Mouse (Mus musculus): ENCODE measurements at regions not wholly inside any gene's neighbourhood (a gene's known extent, or its start where the extent isn't known, plus 50 kb on each side); places are given as distances from the start of the nearest gene placed in this dataset.

DNA sequence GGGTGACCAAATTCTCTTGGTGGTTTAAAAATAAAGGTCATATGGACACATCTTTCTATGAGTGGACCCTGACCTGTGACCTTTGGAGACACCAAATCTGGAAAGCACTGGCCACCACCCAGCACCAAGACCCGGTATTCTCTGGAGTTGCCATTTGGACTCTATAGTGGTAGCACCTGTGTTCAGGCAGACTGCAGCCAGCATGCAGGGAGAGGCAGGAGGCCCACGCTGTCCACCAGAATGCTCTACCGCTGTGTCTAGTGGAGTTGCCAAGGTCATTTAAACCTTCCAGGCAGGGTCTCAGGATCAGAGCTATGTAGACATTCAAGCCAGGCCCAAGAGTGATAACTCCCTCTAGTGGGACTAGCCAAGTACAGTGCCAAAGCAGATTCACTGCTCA, 98.6 kb upstream of the E030018B13Rik start:
- Histone ChIP-seq H3K27me3 (ENCODE audit: control insufficient read depth, insufficient read depth, insufficient read length) (no peaks in the 10 kb centered on the region), H3ac (ENCODE audit: control insufficient read depth, insufficient read length) (no peak overlapping the region), H3K4me2 (ENCODE audit: low read depth) (no peak overlapping the region), H3K79me2 (ENCODE audit: control insufficient read depth, insufficient read depth) (no peaks in the 10 kb centered on the region), H3K36me3 (ENCODE audit: control insufficient read depth, insufficient read depth) (no peaks in the 10 kb centered on the region), H3K4me3 (no peak overlapping the region)
- TF ChIP-seq MAX (IDR thresholded peaks at IDR 0.05; ENCODE audit: low read depth) (no peak), TCF12 (IDR thresholded peaks at IDR 0.05; ENCODE audit: insufficient read depth, poor library complexity, severe bottlenecking) (no peak), E2F4 (IDR thresholded peaks at IDR 0.05; ENCODE audit: insufficient read depth) (no peak), POLR2AphosphoS2 (IDR thresholded peaks at IDR 0.05; ENCODE audit: insufficient read length, low read depth) (no peak), TCF3 (IDR thresholded peaks at IDR 0.05; ENCODE audit: insufficient read length, low read depth) (no peak), CEBPB (IDR thresholded peaks at IDR 0.05; ENCODE audit: insufficient read depth, poor library complexity, severe bottlenecking) (no peak), USF1 (IDR thresholded peaks at IDR 0.05; ENCODE audit: low read depth) (no peak)

DNA sequence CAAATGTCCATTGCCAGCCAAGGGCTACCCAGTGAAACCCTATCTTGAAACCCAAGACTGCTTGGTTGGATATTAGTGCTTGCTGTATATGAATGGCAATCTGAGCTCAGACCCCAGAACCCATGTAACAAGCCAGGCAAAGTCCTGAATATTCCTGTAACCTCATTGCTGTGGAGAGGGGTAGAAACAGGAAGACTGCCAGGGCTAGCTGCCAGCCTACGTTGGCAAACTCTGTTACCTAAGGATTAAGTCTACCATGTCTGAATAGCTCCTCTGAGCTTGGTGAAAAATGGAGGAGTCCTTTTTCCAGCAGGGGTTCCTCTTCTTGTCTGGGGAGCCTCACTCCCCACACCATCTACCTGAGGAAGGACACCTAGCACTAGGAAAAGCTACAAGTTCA, 96.4 kb upstream of the E030018B13Rik start:
- TF ChIP-seq USF1 (IDR thresholded peaks at IDR 0.05; ENCODE audit: low read depth): no peak
- TF ChIP-seq E2F4 (IDR thresholded peaks at IDR 0.05; ENCODE audit: insufficient read depth): no peak
- no peak for TF ChIP-seq TCF12 (IDR thresholded peaks at IDR 0.05; ENCODE audit: insufficient read depth, poor library complexity, severe bottlenecking)
- H3K36me3 ChIP-seq (ENCODE audit: control insufficient read depth, insufficient read depth): no peaks in the 10 kb centered on the region
- H3K4me2 ChIP-seq (ENCODE audit: low read depth): no peak overlapping the region
- no peak overlapping the region for H3ac ChIP-seq (ENCODE audit: control insufficient read depth, insufficient read length)
- H3K27me3 ChIP-seq (ENCODE audit: control insufficient read depth, insufficient read depth, insufficient read length): no peaks in the 10 kb centered on the region
- no peak overlapping the region for H3K4me3 ChIP-seq
- H3K79me2 ChIP-seq (ENCODE audit: control insufficient read depth, insufficient read depth): no peaks in the 10 kb centered on the region

- no peaks in the 10 kb centered on the region for H3K36me3 ChIP-seq (ENCODE audit: control insufficient read depth, insufficient read depth)
- no peaks in the 10 kb centered on the region for H3K79me2 ChIP-seq (ENCODE audit: control insufficient read depth, insufficient read depth)
- H3ac ChIP-seq (ENCODE audit: control insufficient read depth, insufficient read length): no peak overlapping the region
- no peak overlapping the region for H3K4me3 ChIP-seq
- H3K27me3 ChIP-seq (ENCODE audit: control insufficient read depth, insufficient read depth, insufficient read length): no peaks in the 10 kb centered on the region
- TF ChIP-seq REST (IDR thresholded peaks at IDR 0.05; ENCODE audit: insufficient read depth, insufficient read length) (no peak), POLR2AphosphoS2 (IDR thresholded peaks at IDR 0.05; ENCODE audit: insufficient read length, low read depth) (no peak), TCF3 (IDR thresholded peaks at IDR 0.05; ENCODE audit: insufficient read length, low read depth) (no peak), SRF (IDR thresholded peaks at IDR 0.05; ENCODE audit: control insufficient read depth, insufficient read length, low read depth) (no peak), MYOG (IDR thresholded peaks at IDR 0.05; ENCODE audit: control insufficient read depth in 1 of 3, insufficient read depth in 1 of 3, insufficient read length in 2 of 3, low read depth in 2 of 3) (no peak), TCF12 (IDR thresholded peaks at IDR 0.05; ENCODE audit: insufficient read depth, poor library complexity, severe bottlenecking) (no peak), MAX (IDR thresholded peaks at IDR 0.05; ENCODE audit: low read depth) (no peak), CEBPB (IDR thresholded peaks at IDR 0.05; ENCODE audit: insufficient read depth, poor library complexity, severe bottlenecking) (no peak), MYOD1 (IDR thresholded peaks at IDR 0.05; ENCODE audit: control insufficient read depth in 1 of 3, insufficient read length in 2 of 3, low read depth in 2 of 3) (no peak), POLR2A (IDR thresholded peaks at IDR 0.05; ENCODE audit: insufficient read length, low read depth) (no peak), USF1 (IDR thresholded peaks at IDR 0.05; ENCODE audit: low read depth) (no peak), E2F4 (IDR thresholded peaks at IDR 0.05; ENCODE audit: insufficient read depth) (no peak)
- no peak overlapping the region for H3K4me2 ChIP-seq (ENCODE audit: low read depth)
Measured at GRCm38 (mm10) chr7:63822001-63822400, 94.7 kb upstream of the E030018B13Rik start.

DNA sequence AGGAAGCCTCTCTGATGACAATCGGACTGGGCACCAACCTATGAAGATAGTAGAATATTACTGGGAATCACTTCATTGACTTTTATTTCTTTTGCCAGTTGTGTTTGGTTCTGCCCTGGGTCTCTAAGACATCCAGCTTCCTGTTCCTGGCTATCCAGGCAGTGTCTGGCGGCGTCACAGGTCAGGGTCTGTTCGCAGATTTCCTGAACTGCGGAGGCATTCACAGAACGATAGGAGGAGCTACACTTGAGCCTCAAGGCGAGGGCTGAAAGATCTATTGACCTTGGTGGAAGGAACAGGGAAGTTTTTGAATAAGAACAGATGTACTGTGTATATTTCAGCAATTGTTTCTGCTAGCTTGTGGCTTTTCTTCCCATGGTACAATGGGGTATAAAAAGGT, 92.6 kb upstream of the E030018B13Rik start:
- Histone ChIP-seq H3K36me3 (ENCODE audit: control insufficient read depth, insufficient read depth) (no peaks in the 10 kb centered on the region), H3K27me3 (ENCODE audit: control insufficient read depth, insufficient read depth, insufficient read length) (no peaks in the 10 kb centered on the region), H3K4me2 (ENCODE audit: low read depth) (no peak overlapping the region), H3K79me2 (ENCODE audit: control insufficient read depth, insufficient read depth) (no peaks in the 10 kb centered on the region), H3ac (ENCODE audit: control insufficient read depth, insufficient read length) (no peak overlapping the region), H3K4me3 (no peak overlapping the region)
- no peak for TF ChIP-seq MYOG (IDR thresholded peaks at IDR 0.05; ENCODE audit: control insufficient read depth in 1 of 3, insufficient read depth in 1 of 3, insufficient read length in 2 of 3, low read depth in 2 of 3)
- no peak for TF ChIP-seq TCF3 (IDR thresholded peaks at IDR 0.05; ENCODE audit: insufficient read length, low read depth)
- TF ChIP-seq REST (IDR thresholded peaks at IDR 0.05; ENCODE audit: insufficient read depth, insufficient read length): no peak

- Histone ChIP-seq H3K4me3 (no peak overlapping the region), H3K4me2 (ENCODE audit: low read depth) (no peak overlapping the region), H3K36me3 (ENCODE audit: control insufficient read depth, insufficient read depth) (no peaks in the 10 kb centered on the region), H3ac (ENCODE audit: control insufficient read depth, insufficient read length) (no peak overlapping the region), H3K79me2 (ENCODE audit: control insufficient read depth, insufficient read depth) (no peaks in the 10 kb centered on the region), H3K27me3 (ENCODE audit: control insufficient read depth, insufficient read depth, insufficient read length) (no peaks in the 10 kb centered on the region)
- TF ChIP-seq USF1 (IDR thresholded peaks at IDR 0.05; ENCODE audit: low read depth) (no peak), POLR2A (IDR thresholded peaks at IDR 0.05; ENCODE audit: insufficient read length, low read depth) (no peak), MYOG (IDR thresholded peaks at IDR 0.05; ENCODE audit: control insufficient read depth in 1 of 3, insufficient read depth in 1 of 3, insufficient read length in 2 of 3, low read depth in 2 of 3) (no peak), E2F4 (IDR thresholded peaks at IDR 0.05; ENCODE audit: insufficient read depth) (no peak), TCF12 (IDR thresholded peaks at IDR 0.05; ENCODE audit: insufficient read depth, poor library complexity, severe bottlenecking) (no peak), TCF3 (IDR thresholded peaks at IDR 0.05; ENCODE audit: insufficient read length, low read depth) (no peak), MAX (IDR thresholded peaks at IDR 0.05; ENCODE audit: low read depth) (no peak), REST (IDR thresholded peaks at IDR 0.05; ENCODE audit: insufficient read depth, insufficient read length) (no peak), SRF (IDR thresholded peaks at IDR 0.05; ENCODE audit: control insufficient read depth, insufficient read length, low read depth) (no peak)
Measured at GRCm38 (mm10) chr7:63829362-63829920, 87.2 kb upstream of the E030018B13Rik start.

Measured in myocyte (in vitro differentiated cells).